Mouse (Mus musculus): ENCODE measurements around the gene Shox2. TPM values are rescaled to one million over a fixed set of nuclear protein-coding genes. Genes with fewer than 3 reads are reported as not detected.

Gene Shox2
- total RNA-seq, 2 experiments from 2014 or later: 0.76 TPM; not detected in 1

DNA sequence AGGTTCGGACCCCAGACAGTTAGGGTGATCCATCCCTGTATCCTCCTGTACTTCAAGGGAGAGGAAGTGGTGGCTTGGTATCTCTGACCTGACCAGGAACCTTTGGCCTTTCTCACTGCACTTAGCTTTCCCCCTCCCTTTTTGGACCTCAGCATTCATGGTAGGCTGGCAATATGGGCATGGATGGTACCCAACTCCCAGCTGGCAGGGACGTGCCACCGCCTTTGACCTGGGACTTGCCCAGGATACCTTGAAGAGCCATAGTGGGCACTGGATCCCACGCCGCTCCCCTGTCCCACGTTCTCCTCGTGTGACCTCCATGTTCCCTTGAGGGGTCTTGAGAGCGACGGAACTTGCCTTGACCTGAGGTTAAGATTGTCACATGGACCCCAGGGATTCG is 11.3 kb downstream of the Shox2 start:
- intact Hi-C loops (cut with DNase I): loop anchor here (5.0 kb wide), 1 partner anchor 558 kb away; no protein-coding TSS in a partner anchor
- DNase-seq: no peak

DNA sequence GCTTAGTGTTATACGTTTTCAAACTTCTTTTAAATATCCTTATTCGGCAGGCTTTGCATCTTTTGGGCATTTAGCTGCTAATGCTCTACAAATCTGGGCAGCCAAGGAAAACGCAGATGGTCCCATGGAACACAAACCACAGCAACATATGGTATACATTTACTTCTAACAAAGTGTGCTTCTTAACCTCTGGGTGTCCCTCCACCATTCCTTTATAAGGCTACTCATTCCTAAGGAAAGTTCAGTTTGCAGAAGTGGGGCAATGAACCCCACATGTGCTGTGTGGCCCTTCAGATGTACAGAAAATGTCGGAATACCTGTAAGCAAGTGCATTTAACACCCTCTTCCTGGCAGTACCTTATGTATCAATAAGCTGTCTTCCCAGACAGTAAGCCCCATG is 14.1 kb downstream of the Shox2 start:
- DNase-seq: no peak
- intact Hi-C loops (cut with DNase I): no loop called here

DNA sequence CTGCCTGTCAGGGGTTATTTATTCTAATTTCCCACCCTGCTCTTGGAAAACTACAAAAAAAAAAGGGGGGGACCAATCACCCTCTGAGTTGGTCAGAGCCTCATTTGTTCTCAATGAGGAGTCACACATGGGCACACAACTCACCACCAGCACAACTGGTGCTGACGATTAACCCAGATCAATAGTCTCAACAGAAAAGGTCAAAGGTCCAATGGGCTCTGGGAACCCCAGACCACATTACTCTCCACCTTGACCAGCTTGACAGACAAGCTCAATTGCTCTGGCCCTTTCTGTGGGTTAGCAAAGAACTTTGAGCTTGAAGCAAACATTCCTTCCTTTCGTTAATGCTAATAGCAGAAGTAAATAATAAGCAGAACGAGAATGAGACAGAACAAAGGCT is 16.7 kb downstream of the Shox2 start:
- no peak for DNase-seq
- intact Hi-C loops (cut with DNase I): no loop called here

DNA sequence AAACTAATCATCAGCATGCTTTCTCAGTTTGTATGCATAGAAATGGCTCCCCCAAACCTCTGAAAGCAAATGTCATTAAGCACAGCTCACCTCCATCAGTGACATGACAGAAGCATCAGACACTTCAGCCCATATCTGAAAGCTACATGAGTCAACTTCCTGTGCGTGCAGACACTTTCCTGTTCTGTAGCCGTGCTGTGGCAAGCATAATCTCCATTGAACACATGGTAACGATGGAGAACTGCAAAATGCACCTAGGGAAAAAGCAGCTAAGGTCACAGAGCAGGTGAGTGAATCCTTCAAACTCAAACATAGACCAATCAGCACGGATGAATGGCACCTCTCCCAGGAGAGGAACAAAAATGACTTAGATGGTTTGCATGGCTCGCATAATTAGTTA is 21.6 kb downstream of the Shox2 start:
- intact Hi-C loops (cut with DNase I): no loop called here
- DNase-seq: no peak

DNA sequence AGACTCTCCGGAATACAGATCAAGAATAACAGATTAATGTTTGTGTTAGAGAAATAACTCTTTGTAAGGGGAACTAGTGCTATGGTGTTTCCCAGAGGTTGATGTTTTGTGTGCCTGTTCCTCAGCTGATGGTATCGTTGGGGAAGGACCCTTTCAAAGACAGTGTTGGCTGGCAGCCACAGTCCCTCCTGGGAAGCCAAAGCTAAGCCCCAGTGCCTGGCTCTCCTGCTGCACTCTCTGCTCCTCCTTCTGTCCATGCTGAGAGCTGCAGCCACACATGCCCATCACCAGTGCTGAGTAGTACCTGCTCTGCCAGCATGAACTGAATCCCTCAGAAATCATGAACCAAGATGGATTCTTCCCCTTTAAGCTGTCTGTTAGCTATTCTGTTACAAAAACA is 26.4 kb downstream of the Shox2 start:
- DNase-seq: peak; percentile 46
- intact Hi-C loops (cut with DNase I): no loop called here

DNA sequence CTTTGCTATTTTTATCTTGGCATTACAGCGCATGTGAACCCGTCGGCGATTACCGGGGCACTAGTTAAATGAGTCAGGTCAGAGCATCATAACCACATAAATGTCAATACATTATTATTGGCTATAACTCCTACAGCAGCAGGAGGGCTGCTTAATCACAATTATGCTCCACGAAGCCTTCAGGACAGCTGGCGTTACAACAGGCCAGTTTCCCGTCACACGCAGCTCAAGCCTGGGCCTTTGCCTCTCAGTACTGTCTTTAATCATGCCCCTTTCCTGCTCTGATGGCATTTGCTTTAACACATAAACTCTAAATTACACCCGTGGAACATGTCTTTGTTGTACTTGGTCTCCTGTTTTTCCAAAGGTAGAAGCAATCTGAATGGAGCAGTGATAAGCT is 41.9 kb downstream of the Shox2 start:
- intact Hi-C loops (cut with DNase I): no loop called here
- DNase-seq: no peak

DNA sequence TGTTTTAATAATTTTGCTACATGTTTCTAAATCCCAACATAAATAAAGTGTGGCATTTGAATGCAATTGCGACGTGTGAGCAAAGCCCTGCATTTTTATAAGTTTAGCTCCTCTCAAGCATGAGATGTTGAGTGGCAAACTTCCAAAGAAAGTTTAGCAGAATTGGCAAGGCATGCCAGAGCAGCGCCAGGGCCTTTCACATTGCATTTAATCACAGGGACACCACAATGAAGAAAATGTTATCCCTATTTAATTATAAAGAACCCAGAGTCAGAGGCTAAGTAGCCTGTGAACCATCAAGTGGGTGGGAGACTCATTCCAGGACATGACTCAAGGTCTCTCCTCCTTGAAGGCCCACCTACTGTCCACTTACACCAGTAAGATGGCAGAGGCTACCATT is 59.1 kb downstream of the Shox2 start:
- peak; percentile 14 for DNase-seq
- intact Hi-C loops (cut with DNase I): no loop called here

Other genes starting within 250 kb of the Shox2 start
- gene Rsrc1, start 381 bp downstream of the Shox2 start, total RNA-seq (2021): 10 to 100 TPM; 30.2 to 31.4 TPM